Mouse (Mus musculus) NIH3T3 (cell line): ENCODE results near the gene Shtn1.

Experiments used
- DNase-seq: peaks from one replicate; pipeline ENCODE4 v3.0.0-alpha.2; 2012; ENCODE audit warnings: low read depth

Gene Shtn1

DNA sequence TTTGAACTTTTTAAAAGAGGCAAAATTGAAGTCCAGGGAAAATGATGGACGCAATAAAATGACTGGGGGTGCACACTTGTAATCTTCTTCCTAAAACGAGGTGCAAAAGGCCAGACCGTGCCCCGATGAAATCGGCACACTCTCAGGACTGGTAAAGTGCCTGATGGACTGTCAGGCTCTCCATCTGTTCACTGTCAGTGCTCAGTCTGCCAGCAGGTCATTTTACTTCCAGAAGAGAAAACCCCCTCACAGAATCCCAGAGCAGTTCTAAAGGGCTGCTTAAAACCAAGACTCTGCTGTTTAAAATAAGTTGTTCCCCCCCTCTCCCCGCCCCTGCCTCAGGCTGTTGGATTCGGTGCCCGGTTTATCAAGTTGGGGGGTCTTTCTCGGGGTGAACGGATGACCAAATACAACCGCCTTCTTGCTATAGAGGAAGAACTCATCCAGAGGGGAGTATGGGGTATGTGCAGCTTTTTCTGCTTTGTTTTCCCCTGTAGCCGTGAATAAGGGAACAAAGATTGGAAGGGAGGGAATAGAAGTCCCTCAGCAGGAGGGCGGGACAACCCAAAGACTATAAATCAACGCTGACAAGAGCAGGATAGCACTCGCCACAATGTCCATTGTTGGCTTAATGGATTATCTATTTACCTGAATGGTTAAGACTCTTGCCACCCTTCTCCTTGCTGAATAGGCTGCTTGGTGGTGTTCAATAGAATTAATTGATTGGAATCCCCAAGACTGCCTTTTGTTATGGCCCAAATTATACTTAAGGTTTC lies 107.0 kb downstream of the Shtn1 start:
- no peak for DNase-seq

- no peak for DNase-seq
Observed at GRCm38 (mm10) chr19:58963011-58963410, 112.9 kb downstream of the Shtn1 start.

DNA sequence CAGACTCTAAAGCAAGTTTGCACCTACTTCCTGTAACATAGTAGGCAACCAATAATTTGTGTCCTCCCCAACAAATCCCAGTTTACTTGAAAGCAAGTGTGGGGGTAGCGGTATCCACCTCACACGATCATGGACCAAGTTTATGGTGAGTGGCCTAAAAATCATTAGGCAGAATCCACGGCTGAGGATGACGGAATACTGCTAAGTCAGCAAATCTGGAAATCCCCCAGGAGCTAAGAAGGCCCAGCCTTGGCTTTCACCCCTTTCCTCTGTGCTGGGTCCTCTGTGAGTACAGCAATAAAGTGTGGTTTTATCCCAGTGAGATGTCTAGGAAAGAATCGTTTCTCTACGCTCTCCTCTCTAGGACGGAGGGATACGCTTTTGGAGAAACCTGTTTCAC lies 121.1 kb downstream of the Shtn1 start:
- DNase-seq, result no peak

GRCm38 (mm10) chr19:58952236-58952635 lies 123.7 kb downstream of the Shtn1 start:
- DNase-seq, result no peak

DNA sequence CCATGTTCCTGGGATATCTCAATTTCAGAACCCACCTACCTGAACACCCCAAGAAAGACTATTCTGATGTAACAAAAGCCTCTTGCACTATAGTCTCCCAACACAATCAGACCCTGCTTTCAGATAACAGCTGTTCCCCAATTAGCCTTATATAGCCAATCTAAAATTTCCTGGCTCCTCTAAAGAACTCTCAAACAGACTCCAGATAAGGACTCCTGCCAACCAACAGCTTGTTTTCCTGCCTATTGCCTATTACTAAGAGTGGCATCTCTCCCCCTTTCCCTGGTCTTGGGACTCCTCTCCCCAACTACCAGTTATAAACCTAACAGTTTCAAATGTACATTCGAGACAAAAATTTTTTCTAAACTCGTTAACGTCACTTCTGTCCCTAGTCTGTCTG lies 124.4 kb downstream of the Shtn1 start:
- no peak for DNase-seq

DNA sequence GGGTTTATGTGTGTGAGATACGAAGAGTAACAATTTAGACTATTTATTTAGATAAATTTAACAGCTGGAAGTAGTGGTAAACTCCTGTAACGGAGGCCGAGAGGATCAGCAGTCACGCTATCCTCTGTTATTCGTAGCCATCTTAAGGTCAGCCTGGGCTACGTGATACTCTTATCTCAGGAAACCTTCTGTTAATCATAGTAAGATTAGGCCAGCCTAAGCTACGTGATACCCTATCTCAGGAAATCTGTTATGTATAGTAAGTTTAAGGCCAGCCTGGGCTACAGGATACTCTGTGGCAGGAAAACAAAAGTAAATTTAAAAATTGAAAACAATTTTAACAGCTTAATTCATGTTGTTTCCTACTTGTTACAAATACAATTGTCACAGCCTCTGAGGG lies 129.9 kb downstream of the Shtn1 start:
- no peak for DNase-seq

DNA sequence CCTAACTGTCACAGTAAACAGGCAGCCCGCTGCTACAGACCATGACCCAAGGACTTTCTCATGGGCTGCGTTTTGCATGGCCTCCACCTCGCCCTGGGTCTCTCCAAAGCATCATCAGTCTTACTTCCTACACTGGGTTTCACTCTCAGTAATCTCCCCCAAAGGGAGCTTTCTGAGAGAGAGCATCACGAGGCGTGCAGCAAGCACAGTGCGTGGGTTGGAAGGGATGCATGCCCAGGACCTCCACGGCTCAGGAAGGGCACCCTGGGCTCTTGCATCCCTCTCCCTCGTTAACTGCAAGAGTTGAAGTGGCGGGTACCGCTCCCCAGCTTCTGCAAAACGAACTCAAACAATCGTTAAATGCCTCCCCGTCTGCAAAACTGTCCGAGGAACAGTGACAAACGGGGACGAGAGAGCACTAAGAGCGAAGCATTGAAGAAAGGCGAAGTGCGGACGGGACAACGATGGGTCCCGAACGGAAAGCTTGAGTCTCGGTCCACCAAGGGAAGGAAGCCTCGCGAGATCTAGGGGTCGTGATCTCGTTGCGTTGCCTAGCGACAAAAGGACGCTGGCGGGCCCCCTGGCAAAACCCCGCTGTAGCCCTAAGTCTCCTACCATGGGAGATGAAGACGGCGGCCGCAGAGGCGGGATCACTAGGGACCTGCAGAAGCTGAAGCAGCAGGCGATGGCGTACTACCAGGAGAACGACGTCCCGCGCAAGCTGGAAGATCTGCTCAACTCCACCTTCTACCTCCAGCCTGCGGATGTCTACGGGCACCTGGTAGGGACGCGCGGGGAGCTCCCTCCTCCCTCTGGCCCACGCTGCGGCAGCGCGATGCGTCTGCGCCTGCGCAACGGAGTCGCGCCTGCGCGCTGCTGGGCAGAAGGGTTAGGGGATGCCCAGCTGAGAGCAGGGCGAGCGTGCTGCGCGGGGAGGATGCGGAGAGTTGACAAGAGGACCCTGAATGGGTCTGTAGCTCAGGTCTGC lies 132.8 kb downstream of the Shtn1 start, which contains the start of the genes Eno4 and Hspa12a:
Gene Eno4, plus strand, starts transcription at position 585 of the 988 bp plus-strand sequence.
Gene Hspa12a, minus strand, starts transcription at position 814 of the 988 bp plus-strand sequence.
- peak; percentile 98 for DNase-seq

DNA sequence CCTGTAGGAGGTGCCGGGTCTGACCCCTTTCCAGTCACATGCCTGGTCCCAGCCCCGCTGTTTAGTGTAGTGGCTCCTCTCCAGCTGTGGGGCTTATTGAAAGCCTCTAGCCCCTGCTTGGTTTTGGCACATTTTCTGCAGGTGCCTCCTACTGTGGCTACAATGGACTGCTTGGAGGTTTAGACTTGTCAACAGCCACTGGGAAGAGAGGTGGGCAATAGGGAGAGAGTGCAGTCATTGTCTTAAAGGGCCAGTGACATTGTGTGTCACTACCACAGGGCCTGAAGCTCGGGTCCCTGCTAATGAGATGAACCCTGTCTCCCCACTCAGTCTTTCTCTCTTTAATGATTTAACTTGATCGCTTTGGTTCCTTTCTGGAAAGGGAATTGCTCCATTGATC lies 142.8 kb downstream of the Shtn1 start:
- no peak for DNase-seq

DNA sequence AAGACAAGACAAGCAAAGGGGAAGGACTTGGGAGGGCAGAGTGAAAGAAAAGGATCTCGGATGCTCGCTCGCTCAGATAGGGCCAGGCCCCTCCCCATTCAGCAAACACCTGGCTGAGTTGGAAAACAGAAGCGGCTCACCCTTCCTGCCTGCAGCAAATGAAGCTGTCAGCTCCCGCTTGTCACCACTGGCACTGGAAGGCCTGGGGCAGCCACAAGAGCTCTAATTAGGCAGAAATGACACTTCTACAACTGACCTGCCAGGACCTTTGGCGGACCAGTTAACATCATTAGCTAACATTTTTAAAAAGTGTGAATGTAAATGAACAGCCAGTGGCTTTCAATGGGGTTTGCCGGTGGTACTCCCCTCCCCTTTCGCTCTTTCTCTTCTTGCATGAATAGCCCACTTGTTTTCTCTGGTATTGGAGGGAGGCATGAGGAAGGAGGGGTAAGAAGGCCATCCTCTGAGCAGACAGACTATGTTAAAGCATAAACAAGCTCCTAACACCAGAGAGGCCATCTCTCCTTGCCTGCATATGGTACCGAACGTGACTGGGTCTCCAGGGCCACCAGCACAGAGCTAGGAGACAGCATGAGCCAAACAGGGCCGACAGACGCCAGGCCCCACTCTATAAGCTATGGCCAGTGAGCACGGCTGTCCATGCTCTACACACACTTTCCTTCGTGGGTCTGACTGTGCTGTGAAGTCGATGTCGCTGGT lies 144.7 kb downstream of the Shtn1 start:
- DNase-seq, result no peak
